Mouse (Mus musculus): ENCODE measurements at regions not wholly inside any gene's neighbourhood (a gene's known extent, or its start where the extent isn't known, plus 50 kb on each side); places are given as distances from the start of the nearest gene placed in this dataset.

DNA sequence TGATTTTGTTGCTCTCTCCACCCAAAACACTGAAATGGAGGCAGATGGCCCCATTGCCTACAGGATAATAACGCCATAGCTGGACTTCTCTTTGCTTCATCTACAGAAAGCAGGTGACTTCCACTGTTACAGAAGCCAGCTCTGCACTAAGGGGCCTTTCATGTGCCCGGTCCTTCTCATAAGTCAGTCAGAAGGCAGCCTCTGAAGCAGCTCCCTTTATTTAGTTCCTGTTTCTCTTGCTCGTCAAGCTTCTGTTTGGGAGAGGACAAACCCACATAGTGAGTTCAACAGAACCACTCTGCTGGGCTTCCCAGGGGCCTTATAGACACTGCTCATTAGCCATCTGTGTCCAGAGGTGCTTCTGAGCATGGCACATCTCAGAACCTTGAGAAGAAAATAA, 205.1 kb upstream of the Hhip start:
- DNase-seq (ENCODE audit: low spot score) = no peak

DNA sequence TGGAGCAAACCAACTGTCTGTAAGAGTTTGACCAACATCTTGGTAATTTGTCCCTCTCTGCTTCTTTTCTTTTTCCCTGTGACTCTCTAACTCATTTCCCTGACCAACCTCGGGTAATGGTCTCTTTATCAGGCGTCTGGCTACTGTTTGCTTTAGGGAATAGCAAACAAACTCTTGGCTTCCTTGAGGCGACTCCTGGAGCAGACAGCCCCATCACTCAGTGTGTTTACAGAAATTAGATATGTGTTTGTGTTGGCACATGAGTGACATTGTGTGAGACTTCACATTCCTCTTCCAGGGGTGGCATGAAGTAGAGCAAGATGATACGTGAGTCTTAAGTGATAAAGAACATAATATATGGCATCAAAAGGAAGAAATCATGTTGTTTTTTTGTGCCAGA, 195.7 kb upstream of the Hhip start:
- DNase-seq (ENCODE audit: low spot score) = no peak

- no peak for DNase-seq (ENCODE audit: low spot score)
These were observed 193.8 kb upstream of the Hhip start for GRCm38 (mm10) chr8:80251595-80251994.

DNA sequence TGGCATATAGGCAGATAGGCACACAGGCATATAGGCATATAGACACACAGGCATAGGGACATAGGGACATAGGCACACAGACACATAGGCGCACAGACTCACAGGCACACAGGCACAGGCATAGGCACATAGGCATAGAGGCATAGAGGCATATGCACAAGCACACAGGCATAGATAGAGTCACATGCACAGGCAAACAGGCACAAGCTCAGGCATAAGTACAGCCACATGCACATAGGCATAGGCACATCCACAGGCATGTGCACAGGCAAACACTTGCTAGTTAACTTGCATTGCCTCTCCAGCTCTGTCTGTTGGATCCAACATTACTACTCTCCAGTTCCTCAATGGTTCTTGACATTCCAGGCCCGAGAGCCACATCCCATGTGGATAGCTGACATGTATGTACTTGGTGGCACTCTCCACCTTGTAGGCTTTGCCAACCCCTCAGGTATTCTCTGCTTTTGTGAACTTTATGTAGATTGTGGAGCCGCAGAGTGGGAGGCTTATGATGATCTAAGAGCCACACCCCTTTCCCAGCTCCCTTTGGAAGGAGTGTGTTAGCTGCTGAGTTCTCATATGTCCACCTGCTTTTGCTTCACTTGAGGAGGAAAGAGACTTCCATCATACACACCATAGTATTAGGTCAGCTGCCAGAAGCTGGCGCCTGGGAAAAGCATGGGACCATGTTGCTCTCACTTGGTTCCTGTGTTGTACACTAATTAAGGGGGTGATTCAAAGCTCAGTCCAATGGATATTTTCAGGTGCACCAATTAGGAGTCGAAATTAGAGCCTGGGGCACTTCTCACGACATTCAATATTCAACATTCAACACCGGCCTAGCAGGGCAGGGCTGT, 192.7 kb upstream of the Hhip start:
- DNase-seq (ENCODE audit: low spot score) = no peak

DNA sequence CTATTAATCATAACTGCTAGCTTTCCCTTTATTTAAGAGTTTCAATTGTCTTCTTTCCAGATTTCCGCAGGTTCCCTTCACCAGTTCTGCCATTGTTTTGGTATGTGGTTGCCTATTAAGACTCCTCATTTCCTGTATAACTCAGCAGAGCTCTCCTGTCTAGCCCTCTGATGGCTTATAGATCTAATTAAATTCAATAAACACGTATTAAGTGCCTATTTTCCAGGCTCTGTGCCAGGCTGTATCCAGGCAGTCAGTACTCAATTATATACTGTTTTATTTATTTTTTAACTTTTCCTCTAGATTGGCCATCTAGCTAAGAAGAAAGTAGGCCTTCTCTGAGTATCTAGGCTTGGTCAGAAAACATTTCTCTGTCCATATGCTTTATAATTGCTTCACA, 192.0 kb upstream of the Hhip start:
- DNase-seq (ENCODE audit: low spot score) = no peak

GRCm38 (mm10) chr8:80239879-80240278, 182.1 kb upstream of the Hhip start:
- DNase-seq (ENCODE audit: low spot score) = no peak

DNA sequence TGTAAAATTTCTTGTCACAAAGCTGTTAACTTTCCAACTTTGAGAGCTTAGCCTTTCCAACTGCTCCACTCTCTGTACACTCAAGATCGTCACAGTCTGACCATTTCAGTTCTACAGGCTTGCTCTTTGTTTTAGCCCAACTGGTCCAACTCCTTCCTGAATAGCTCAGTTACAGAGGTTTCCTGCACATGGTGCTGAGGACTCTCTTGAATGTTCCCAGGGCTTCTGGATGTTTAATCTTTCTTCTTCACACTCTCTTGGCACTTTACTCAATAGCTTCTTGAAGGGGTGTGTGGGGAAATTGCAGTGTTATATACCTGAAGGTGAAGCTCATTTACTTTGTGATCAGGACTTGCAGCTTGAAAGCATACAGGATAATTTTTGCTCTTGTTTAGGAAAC, 152.6 kb upstream of the Hhip start:
- DNase-seq (ENCODE audit: low spot score) = no peak

GRCm38 (mm10) chr8:80204678-80205654, 147.2 kb upstream of the Hhip start:
- DNase-seq (ENCODE audit: low spot score) = no peak

GRCm38 (mm10) chr8:80203769-80204677, 146.2 kb upstream of the Hhip start:
- DNase-seq (ENCODE audit: low spot score) = no peak

DNA sequence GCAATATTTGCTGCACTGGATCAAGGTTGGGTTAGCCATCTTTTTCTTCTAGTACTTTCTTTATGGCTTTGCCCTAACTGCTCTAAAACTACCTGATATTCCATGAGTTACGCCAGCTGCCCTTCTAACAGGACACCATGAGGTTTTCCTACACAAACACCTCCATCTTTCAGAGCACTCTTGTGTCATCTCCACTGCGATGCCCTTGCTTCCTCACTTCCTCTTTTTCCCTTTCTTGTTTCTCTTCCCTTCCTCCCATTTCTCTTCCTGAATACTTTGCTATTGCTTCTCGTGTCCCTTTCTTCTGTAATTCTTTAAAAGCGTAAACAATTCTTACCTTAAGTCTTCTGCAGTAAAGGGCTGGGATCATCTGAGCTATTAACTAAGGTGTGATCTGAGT, 139.9 kb upstream of the Hhip start:
- no peak for DNase-seq (ENCODE audit: low spot score)

GRCm38 (mm10) chr8:80190510-80190908, 132.7 kb upstream of the Hhip start:
- DNase-seq (ENCODE audit: low spot score) = no peak

DNA sequence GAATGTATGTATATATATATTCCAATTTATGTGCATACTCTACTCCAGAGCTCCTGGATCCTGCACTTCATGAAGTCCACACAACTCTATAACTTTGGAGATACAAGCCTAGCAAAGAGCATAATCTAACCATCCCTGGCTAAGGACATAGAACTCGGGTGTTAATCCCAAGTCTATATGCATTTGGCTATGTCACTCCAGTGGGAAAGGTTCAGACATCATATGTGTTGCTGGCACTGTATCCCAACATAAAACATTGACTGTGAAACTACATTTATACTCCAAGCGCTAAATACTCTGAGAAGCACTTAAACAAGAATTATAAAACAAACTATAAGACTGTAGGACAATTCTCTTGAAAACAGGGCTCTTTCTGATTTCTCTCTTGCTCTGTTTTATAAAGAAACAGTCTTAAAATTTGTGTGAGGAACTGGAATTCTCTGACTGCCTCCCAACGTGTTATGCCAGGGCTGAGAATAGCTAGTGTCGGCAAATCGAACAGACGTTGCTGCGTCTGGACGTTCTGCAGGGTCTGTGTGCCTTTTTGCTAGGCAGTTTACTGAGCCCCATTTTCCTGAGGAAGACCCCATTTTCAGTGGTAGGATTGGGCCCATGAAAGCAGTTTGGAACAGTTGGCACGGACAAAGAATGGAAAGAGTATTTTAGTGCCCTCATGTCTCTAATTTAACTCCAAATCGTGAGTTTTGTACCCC, 132.1 kb upstream of the Hhip start:
- no peak for DNase-seq (ENCODE audit: low spot score)

GRCm38 (mm10) chr8:80185286-80185685, 127.5 kb upstream of the Hhip start:
- no peak for DNase-seq (ENCODE audit: low spot score)

- no peak for DNase-seq (ENCODE audit: low spot score)
These were observed 110.9 kb upstream of the Hhip start for GRCm38 (mm10) chr8:80168688-80169087.

GRCm38 (mm10) chr8:80149458-80150083, 91.8 kb upstream of the Hhip start:
- DNase-seq (ENCODE audit: low spot score) = no peak

DNA sequence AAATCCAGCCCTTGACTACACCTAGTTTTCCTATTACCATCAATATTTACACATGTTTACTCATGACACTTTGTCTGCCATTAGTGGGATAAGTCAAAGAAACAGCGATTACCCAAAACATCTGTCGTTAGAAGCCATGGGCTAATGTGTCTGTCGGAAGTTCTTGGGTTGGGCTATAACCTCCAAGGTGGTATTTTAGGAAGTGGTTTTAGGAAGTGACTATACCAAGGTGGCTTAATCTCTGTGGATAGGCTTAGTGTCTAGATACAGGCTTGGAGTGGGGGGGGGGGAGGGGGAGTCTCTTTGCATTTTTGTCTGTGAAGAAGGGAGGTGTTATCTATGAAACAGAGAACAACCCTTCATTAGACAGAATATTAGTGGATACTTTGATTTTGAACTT, 90.1 kb upstream of the Hhip start:
- no peak for DNase-seq (ENCODE audit: low spot score)

GRCm38 (mm10) chr8:80138481-80138880, 80.7 kb upstream of the Hhip start:
- no peak for DNase-seq (ENCODE audit: low spot score)

GRCm38 (mm10) chr8:80120378-80120965, 62.7 kb upstream of the Hhip start:
- no peak for DNase-seq (ENCODE audit: low spot score)

GRCm38 (mm10) chr8:80117328-80117727, 59.5 kb upstream of the Hhip start:
- no peak for DNase-seq (ENCODE audit: low spot score)

Measured in testis, postnatal 10 days (tissue).